Mouse (Mus musculus) lung, postnatal 4 days (tissue): ENCODE data around the gene Tead4.

ENCODE experiments used
- DNase-seq, 2 experiments: peaks; one replicate each; pipeline ENCODE4 v3.0.0; 2021

Gene Tead4

DNA sequence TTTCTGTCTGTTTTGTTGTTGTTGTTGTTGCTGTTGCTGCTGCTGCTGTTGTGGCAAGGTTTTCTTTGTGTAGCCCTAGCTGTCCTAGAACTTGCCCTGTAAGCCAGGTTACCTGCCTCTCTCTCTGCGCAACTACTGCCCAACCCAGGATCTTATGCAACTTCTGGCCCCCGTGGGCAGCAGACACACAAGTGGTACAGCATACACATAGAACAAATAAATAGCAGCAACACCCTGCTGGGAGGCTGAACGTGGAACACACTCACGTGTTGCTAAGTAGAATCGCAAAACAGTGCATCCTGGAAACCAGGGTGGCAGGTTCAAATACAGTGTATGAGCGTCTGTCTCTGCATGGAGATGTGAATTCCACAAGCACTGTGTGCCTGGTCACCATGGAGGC lies 11.9 kb downstream of the Tead4 start:
- DNase-seq: no peak

DNA sequence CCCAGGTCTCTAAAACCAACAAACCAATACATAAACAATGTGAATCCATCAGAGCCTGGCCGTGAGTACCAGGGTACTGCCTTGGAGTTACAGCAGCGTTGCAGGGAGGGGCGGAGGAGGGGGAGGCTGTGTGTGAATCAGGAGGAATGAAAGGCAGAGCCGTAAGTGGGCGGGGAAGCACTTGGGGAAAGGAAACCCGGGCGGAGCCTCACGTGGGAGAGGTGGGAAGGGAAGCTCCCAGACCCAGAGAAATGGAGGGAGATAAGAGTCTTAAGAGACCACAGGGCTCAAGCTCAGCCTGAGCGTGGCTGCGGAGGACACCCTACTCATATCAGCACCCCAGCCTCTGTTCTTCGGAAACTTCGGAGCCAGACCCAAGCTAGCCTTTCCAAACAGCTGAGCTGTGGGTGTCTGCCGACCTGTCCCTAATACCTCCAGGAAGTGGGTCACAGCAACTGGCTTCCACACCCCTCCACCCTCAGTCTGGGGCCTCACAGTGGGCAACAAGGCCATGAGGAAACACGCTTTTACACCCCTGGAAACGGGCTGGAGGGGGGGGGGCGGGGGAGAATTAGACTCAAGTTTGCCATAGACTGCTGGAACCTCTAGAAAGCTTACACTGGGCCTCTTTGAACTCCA lies 14.7 kb downstream of the Tead4 start:
- DNase-seq: peak; percentile 80 to 84

DNA sequence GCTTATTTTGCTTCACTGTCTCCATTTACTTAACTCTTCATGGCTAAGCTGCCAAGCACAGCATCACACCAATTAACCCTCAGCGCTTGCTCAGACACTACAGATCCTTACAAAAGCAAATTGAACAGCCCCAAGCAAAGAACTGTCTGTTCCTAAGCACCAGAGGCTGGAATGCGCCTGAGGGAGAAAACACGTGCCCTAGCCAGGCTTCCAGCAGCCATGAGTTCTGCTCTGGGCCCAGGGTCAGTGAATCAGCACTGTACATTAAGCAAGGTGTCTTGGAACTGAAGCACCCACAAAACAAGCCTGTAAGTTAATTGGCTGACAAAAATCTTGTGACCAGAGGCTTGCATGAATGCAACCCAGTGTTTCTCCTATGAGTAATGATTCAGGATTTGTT lies 18.5 kb downstream of the Tead4 start:
- no peak for DNase-seq

DNA sequence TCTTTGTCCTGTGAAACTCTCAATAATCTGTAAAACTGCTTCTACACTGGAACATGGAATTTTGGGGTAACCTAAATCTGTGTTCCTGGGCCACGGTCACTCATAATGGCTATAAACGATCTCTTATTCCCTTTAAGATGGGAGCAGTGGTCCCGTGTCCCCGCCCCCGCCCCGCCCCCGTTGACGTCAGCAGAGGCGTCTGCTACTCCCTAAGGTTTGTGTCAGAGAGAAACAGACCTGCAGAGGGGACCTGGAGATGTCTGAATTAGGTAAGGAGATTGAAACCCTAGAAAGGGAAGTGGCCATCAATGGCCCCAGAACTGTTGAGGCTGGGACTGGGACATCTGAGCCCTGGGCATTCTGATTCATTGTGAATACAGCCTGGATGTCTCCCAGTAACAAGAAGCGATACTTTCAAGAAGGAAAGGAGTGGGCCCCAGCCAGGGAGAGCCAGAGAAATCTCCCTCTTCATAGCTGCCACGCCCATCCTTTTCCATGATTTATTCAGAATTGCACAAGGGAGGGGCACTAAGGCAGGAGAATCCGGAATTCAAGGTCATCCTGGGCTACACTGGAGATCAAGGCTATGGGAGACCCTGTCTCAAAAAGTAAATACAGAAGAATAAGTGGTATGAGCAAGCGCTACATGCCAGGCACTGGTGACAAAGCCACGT lies 20.0 kb downstream of the Tead4 start:
- DNase-seq: no peak

DNA sequence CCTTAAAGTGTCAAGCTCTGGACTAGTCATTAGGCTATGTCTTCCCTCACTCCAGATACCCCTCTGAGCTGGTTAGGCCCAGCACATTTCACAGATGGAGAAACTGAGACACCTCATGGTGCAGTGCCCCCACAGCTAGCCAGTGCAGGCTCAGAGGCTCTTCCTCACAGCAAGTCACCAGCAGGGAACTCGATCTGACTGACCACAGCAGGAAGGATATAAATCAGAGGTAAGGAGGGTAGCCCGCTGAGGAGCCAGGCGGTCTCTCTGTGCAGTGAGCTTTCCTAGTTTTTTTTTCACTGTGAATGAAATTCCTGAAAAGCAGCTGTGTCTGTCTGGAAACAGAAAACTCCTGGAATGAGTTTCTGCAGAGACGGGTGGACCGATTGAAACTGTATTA lies 21.0 kb downstream of the Tead4 start:
- no peak for DNase-seq

DNA sequence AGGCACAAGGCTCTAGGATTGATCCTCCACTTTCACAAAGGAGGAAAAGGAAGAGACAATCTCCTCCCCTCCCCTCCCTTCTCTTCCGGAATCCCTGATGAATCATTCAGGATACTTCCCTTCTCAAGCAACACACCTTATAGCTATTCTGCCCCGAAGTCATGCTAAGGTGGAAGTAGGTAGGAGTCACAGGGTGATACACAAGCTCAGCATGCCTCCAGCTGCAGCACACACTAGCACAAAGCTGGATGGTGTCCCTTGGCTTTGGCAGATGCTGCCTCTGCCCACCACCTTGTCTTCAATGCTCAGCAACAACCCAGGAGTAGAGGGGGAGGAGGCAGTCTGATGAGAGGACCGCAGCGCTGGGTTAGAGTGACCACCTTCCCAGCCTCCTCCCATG lies 21.5 kb downstream of the Tead4 start:
- no peak for DNase-seq

DNA sequence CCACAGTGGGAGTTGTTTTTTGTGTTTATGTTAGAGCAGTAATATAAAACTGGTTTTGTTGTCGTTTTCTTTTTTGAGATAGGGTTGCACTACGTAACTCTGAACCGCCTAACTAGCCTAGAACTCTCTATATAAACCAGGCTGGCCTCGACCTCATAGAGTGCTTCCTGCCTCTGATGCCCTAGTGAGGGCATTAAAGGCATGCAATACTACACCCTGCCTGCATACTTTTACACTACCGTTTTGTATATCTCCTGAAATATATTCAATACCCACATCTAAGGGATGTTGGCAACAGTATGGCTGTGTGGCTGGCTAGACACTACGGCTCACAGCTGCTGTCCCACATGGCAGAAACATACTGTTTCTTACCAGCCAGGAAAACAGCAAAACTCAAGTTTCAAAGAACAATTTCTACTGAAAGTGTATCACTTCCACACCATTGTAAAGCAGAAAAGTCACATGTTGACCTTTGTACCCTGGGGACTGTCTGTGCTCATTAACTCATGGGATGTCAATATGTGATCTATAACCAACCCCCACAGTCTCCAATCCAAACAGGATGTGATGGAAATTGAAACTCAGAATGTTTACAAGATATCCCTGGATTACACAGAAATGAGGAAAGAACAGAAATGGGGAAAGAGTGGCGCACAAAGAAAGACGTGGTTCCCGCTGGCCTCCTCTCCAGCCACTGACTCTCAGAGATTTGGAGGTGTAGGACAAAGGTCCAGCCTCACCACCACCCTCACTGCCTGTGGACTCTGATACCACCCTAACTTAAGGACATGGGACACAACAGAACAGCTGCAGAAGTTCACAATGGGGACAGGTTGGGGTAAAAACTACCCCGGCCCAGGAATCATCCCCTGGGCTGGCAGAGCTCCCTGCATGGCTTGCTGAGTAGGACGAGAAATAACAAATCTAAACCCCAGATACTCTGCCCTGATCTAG lies 23.2 kb downstream of the Tead4 start:
- DNase-seq: no peak

DNA sequence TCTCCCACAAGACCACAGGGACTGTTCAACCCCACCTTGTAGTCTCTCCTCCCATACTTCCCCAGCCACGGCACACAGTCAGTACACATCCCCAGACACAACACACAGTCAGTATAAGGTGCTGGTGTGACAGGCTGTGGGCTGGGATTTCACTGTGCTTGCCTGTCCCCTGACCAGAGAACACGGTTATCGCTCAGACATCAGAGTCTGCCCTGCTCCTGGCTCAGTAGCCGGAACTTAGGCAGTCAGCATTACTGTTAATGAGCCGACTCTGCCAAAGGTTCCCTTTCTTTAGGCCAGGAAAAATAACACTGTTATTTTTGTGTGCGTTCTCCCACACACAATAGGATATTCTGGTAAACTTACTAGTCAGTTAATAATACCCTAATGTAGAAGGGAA lies 24.3 kb downstream of the Tead4 start:
- DNase-seq: no peak

DNA sequence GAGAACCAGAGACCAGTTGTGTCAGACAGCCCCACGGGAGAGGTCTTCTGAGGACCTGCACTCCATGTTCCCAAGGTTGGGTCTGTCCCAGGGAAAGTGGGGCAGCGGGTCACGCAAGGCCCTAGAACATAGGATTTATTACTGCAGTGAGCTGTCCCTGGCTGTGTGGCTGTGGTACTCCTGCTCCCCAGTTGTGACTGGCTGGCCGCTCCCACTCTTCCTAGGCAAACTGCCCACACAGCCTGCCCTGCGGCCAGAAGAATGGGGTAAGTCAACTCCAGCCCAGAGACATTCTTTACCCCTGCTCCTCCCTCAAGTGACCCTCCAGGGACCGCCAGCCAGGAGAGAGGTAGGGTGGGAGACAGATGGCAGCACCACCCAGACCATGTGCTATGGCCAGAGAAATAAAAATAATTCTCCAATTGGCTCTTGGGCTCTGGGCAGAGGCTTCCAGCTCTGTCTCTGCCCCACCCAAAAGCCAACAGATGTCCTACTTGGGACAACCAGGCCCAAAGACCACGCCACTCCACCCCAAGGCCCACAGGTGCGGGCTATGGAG lies 25.0 kb downstream of the Tead4 start:
- DNase-seq: peak; percentile 36 to 69

DNA sequence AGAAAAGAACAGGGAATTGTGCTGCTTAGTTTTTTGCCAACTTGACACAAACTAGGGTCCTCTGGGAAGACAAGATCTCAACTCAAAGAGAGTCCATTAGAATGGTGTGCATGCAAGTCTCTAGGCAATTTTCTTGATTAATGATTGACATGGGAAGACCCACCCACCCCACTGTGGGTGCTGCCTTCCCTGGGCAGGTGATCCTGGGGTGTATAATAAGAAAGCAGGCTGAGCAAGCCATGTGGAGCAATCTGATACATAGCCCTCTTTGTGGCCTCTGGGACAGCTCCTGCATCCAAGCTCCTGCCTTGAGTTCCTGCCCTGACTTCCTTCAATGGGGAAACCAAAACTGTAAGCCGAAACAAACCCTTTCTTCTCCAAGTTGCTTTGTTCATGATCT lies 27.1 kb downstream of the Tead4 start:
- DNase-seq: no peak

DNA sequence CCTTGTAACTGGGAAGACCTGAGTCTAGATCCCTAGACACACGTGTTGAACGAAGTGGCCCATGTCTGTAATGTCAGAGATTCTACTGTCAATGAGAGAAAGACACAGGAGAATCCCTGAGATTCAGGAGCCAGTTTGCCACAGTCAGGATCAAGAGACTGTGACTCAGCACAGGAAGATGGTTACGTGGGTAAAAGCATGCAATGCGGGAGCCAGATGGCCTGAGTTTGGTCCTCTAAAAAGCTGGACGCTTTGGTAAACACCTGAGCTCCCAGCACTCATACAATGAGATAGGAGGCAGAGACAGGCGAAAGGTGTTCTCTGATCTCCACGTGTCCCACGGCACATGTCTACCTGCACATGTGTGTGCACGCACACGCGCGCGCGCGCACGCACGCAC lies 27.9 kb downstream of the Tead4 start:
- no peak for DNase-seq

DNA sequence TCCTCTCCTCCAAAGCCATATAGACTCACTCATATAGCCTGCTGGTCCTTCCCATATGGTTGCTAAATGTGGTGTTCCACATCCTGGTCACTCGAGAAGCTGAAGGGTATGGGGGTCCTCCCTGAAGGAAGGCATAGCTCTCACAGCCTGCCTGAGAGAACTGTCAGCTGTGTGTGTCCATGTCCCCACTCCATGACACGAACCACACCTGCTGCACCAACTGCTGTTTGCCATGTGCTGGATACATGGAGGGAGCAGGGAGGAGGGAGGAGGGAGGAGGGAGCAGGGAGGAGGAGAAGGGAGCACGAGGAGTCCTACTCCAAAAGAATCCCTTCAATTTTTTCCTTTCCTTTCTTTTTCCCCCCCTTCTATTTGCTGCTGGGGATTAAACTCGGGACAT lies 30.8 kb downstream of the Tead4 start:
- DNase-seq: no peak

DNA sequence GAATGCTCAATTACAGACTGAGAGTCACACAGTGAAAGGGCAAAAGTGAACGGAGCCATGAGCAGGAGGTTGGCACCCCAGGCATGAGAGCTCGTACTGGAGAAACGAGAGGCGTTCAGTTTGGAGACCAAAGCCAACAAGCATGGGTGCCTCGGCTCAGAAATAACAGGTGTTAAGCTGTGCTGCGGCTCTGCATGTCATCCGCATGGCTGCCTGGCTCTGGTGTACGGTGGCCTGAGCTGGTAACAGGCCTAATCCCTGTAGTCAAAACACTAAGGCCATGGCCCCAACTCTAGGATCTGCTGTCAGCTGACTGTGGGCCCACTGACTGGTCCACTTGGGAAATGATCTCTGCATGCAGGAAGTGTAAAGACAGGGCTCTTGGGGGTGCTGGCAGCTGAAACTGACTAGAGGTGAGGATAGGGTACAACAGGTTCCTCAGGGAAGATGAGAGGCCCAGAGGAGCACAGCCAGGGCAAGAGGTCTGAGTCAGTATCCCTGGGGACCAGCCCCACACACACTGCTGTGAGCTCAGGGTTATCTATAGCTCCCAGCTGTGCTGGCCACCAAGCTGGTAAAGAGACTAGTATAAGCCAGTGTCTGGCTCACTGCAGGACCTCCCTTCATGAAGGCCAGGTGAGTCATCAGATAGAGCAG lies 35.6 kb downstream of the Tead4 start:
- DNase-seq: no peak

DNA sequence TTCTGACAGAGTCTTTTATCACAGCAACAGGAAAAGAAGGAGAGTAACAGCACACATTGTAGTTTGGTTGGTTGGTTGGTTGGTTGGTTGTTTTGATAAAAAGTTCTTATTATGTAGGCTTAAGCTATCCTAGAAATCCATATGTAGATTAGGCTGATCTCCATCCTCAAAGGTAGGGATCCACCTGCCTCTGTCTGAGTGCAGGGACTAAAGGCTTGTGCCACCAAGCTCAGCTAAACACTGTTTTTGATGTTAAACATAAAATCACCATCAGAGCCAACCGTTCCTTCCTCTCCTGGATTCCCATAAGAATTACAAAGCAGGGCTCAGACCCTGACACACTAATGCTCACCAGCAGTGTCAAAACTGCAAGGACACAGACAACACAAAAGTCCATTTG lies 39.1 kb downstream of the Tead4 start:
- no peak for DNase-seq

DNA sequence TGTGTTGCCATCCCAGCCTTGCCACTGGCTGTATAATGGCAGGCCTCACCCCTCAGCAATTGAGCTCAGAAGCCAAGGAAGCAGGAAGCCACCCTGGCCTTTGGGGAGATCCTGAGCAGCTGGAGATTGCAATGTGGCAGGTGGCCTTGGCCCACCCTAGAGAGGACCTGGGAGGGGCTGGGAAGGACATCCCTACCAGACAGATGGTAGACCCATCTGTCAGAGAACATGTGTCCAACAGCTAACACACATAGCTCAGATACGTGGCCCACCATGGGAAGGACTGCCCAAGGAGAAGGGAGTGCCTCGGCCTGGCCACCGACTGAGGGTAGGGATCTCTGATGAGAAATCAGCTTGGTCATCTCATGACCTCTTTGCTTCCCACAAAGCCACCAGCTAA lies 41.4 kb downstream of the Tead4 start:
- no peak for DNase-seq

DNA sequence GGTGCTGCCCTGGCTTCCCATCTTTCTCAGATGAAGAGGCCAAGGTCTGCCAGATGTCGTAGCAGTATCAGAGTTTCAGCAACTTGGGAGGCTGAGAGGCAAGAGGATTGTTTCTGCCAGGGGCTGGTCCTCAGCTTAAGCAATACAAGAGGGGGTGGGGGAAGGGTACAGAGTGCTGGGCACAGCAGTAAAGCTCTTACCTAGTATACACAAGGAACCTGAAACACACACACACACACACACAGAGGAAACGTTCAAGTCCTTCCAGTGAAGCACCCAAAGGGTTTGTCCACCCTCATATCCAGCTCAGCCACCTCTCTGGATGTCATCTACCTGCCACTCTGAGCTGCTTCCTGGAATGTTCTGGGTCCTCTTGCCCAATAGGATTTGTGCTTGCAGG lies 44.7 kb downstream of the Tead4 start:
- no peak for DNase-seq

DNA sequence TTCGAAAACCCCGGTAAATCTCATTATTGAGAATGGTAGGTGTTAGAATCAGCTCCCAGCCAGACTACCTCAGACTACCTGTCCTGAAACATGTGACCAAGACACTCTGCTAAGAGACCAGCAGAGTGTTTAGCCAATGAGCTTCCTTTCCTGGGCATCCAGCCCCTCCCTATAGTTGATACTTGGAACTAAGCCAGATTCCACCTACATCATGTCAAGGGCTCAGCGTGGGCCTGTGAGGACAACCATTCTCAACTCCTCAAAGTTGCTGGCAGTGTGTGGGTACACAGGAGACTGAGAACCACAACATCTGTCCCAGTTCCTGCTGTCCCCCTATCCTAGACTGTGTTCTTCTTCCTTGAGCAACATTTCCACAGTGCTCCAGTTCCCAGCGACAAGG lies 45.3 kb downstream of the Tead4 start:
- no peak for DNase-seq

DNA sequence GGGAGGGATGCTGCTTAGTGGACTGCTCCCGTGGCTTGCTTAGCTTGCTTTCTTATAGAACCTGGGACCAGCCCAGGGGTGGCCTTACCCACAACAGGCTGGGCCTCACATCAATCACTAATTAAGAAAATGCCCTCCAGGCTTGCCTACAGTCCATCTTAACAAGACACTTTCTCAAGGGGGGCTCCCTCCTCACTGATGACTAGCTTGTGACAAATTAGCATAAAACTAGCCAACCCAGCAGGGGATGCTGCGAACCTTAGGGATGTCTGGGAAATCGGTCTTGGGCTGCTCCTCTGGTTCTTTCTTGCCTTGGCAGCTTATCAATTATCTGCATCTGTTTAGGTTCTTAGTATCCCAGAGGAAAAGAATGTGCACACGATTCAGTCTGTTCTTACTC lies 46.1 kb downstream of the Tead4 start:
- no peak for DNase-seq

DNA sequence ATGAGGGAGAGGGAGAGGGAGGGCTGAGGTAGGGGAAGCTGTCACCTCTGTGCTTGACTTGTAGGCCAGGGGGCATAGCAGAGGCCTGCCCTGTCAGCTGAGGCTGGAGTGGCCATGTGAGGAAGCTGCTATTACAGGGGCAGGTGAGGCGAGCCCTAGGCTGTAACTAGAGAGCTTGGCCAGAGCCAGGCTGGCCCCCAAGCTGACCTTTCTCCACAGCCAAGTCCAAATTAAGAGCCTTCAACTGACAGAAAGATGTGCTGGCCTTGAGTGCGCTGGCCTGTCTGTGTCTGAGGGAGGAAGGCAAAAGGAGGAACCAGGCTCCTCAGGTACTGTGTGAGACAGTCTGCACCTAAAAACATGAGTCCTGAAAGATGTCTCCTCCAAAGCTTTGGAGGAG lies 47.5 kb downstream of the Tead4 start:
- DNase-seq: no peak

DNA sequence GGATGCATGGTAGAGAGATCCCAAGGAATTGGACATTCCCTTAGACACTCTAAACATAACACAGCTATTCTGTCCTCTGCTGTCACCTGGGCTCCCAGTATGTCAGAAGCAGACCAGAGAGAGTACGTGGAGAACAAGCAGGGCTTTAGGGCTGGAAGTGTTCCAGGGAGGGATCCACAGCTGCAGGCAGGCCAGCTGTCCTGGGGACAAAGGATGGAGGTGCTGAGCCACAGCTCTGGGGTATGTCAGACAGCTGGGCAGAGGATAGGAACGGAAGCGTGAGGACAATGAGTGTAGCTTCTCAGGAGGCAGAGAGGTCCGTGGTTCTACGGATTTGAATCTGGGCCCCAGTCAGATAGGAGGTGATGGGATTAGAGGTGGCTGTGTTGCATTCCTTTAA lies 50.0 kb downstream of the Tead4 start:
- DNase-seq: no peak

DNA sequence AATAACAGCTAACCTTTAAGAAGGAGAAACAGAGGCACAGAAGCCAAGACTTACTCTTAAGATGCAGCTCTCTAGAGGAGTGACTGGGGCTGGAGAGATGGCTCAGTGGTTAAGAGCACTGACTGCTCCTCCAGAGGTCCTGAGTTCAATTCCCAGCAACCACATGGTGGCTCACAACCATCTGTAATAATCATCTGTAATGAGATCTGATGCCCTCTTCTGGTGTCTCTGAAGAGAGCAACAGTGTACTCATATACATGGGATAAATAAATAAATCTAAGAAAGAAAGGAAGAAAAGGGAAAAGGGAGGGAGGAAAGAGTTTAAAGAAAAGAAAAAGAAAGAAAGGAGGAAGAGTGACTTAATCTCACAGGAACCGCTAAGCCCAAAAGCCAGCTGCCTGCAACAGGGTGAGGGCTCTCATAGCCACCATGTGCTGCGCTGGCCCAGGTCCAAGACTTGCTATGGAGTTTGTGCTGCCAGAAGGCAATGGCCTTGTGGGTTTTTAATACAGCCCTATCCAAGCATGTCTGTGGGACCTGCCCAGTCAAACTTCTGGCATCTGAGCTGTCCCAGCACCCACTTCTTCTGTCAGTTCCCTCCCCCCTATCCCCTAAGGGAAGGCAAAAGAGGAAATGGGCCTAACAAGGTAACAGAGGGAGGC lies 63.4 kb downstream of the Tead4 start:
- peak; percentile 28 to 74 for DNase-seq

DNA sequence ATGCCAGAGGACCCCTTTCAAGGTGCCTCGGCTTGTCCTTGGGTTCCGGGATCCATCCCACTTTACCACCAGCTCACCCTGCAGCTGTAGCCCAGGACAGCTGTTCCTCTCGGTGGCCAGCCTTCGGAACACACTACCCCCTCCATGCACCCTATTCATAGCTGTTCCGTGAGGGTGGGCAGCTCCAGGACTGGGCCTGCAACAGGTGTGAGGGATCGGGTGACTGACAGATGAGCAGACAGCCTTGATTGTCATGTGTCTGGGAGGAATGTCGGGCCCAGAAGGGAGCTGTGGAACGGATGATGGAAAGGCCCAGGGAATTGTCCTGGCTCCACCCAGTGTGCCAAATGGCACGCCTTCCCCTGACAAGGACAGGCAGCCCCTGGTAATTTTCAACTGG lies 64.0 kb downstream of the Tead4 start:
- DNase-seq: no peak

DNA sequence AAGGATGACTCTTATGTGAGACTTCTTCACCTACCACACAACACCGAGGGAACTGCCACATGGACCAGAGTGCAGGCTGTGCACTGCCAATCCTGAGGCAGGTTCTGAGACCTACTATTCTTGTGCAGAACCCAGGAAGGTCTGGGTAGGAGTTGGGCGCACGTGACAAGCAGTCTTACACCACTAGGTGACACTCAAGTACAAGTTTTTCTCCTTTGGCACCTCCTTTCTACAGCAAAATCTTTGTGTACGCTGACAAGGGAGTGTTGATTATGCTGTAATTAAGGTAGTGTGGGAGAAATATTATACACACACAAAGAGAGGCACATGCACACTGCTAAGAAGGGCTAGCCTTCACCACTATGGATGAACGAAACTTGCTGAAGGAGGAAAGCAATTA lies 66.4 kb downstream of the Tead4 start:
- DNase-seq: peak in 1 of 2 experiments; percentile 32
